Mouse (Mus musculus) intestine, postnatal 0 days (tissue): ENCODE measurements at regions not wholly inside any gene's neighbourhood (a gene's known extent, or its start where the extent isn't known, plus 50 kb on each side); places are given as distances from the start of the nearest gene placed in this dataset.

Experiments used
- ATAC-seq: fragments of 200-750 bp; cut with Nextera tagmentation; 2 replicates; pipeline ENCODE4 v1.8.0; 2017; ENCODE audit warnings: mild to moderate bottlenecking, moderate TSS enrichment, moderate library complexity
- H3K27ac ChIP-seq: fragments of 300-500 bp; sonication (generic); 2 replicates; pipeline ENCODE4 v1.5.1; 2014; ENCODE audit warnings: mild to moderate bottlenecking, low read depth, low read length, moderate library complexity
- H3K27me3 ChIP-seq: fragments of 300-500 bp; sonication (generic); replicated peaks from 2 replicates; pipeline ENCODE4 v1.6.1; 2014; ENCODE audit warnings: low read length, mixed read lengths; ENCODE audit not compliant: control insufficient read depth, insufficient read depth
- H3K36me3 ChIP-seq: fragments of 300-500 bp; sonication (generic); 2 replicates; pipeline ENCODE4 v1.6.1; 2014; ENCODE audit warnings: mild to moderate bottlenecking, moderate library complexity; ENCODE audit not compliant: control insufficient read depth, insufficient read depth
- H3K4me1 ChIP-seq: fragments of 300-500 bp; sonication (generic); replicated peaks from 2 replicates; pipeline ENCODE4 v1.6.1; 2014; ENCODE audit warnings: antibody characterized with exemption, low read length, mixed read lengths; ENCODE audit not compliant: control insufficient read depth, insufficient read depth
- H3K4me2 ChIP-seq: fragments of 300-500 bp; sonication (generic); replicated peaks from 2 replicates; pipeline ENCODE4 v1.6.1; 2014; ENCODE audit warnings: low read depth, mild to moderate bottlenecking, moderate library complexity
- H3K4me3 ChIP-seq: fragments of 300-500 bp; sonication (generic); 2 replicates; pipeline ENCODE4 v1.5.1; 2014; ENCODE audit warnings: low read depth, low read length
- H3K9ac ChIP-seq: fragments of 300-500 bp; sonication (generic); 2 replicates; pipeline ENCODE4 v1.6.1; 2014; ENCODE audit warnings: mild to moderate bottlenecking, low read depth, low read length
- H3K9me3 ChIP-seq: fragments of 300-500 bp; sonication (generic); 2 replicates; pipeline ENCODE4 v1.6.1; 2016; ENCODE audit warnings: mixed run types; ENCODE audit not compliant: control insufficient read depth
- CTCF ChIP-seq: sonication (generic); IDR thresholded peaks from 2 replicates; pipeline ENCODE4 v1.5.1; 2016; ENCODE audit warnings: low read depth, mild to moderate bottlenecking, control low read depth, antibody characterized with exemption, moderate library complexity
- WGBS: fragments of 180-500 bp; shearing (Covaris S2); extraction: QIAGEN DNeasy Blood & Tissue Kit; methylation state at CpG from one replicate; pipeline ENCODE4 v1.1.7; 2014; 5-methylcytosine and 5-hydroxymethylcytosine counted together

DNA sequence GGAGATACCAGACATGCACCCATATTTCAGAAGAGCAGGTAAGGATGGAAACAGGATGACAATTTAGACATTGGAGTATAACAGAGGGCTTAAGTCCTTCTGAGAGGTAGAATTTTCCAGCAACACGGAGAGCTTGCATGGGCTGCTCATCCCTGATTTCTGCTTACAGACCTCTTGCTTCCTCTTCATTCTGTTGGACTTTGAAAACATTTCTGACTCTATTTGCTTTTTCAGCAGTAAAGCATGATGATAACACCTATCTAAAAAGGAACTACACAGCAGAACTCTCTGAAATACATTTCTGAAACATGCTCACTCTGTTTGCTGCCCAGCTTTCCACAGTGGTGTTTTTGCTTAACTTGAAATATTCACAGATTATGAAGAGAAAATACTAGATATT, 176.6 kb upstream of the Igsf10 start:
- no peaks in the 10 kb centered on the region for H3K36me3 ChIP-seq
- H3K9me3 ChIP-seq: no peaks in the 10 kb centered on the region
- TF ChIP-seq CTCF: no peak
- H3K4me1 ChIP-seq: no peaks in the 10 kb centered on the region
- ATAC-seq: no peak
- H3K27me3 ChIP-seq: no peaks in the 10 kb centered on the region
- no peak overlapping the region for H3K9ac ChIP-seq
- H3K4me3 ChIP-seq: no peak overlapping the region
- H3K4me2 ChIP-seq: no peak overlapping the region
- WGBS: 41% methylated on average over 1 of the region's 1 CpGs
- H3K27ac ChIP-seq: no peak overlapping the region

DNA sequence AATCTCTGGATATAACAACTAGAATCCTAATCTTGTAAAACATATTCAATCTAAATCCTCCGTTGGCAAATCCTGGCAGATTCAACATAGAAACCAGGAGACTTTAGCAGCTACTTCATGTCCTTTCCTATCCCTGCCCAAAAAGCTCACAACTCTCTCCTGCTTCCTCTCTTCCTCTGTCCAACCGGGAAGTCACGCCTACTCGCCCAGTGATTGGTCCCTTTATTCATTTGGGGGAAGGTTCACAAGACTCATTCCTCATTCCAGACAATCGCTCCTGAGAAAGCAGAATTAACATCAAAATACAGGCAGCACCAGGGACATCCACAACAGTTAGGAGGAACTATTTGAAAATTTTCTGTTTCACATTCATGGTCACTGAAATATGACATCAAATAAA, 133.9 kb upstream of the Igsf10 start:
- no peaks in the 10 kb centered on the region for H3K27me3 ChIP-seq
- H3K9ac ChIP-seq: no peak overlapping the region
- TF ChIP-seq CTCF: no peak
- H3K36me3 ChIP-seq: no peaks in the 10 kb centered on the region
- 48% methylated on average over 5 of the region's 5 CpGs for WGBS
- H3K4me3 ChIP-seq: no peak overlapping the region
- no peak overlapping the region for H3K4me2 ChIP-seq
- no peak for ATAC-seq
- H3K4me1 ChIP-seq: no peaks in the 10 kb centered on the region
- no peak overlapping the region for H3K27ac ChIP-seq
- no peaks in the 10 kb centered on the region for H3K9me3 ChIP-seq

DNA sequence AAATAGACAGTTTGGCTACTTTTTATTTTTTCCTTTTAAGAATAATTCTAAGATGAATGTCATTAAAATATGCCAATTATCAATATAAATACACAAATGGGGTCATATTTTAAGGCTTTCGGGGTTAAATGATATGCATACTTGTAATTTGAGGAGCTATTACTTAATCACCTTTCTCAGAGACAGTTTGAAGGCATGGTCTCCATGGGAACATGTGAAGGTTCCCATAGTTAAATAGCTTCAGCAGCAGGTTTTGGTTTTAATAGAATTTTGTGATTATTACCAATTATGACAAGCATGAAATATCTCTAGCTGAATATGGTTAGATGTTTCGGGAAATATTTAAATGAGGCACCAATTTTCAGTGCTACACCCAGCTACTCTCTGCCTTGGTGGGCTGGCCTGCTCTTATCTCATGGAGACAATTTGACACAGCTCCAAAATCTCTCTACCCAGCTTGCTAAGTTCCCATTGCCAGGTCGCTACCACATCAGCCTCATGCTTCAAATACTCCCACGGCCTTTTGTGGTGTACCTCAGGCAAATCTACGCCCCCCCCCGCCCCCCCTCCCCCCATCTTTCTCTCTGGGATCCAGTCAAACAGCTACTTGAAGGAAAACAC, 133.4 kb upstream of the Igsf10 start:
- no peak for ATAC-seq

DNA sequence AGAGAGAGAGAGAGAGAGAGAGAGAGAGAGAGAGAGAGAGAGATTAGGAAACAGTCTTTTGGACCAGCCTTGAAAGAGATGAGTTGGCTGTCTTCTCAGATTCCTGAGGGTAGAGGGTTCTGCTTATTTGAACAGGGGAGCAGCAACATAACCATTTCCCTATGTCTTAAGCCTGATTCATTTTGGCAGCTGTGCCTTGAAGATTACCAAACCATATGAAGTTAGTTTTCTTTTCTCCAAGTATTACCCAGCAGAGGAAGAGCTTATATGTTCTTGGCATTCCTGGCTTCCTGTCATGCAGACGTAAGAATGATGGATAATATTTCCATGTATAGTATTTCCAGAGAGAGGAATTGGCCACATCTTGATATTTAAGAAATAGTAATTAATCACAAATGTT, 124.8 kb upstream of the Igsf10 start:
- ATAC-seq: no peak
- no peak overlapping the region for H3K27ac ChIP-seq
- no peaks in the 10 kb centered on the region for H3K4me1 ChIP-seq
- 56% methylated on average over 1 of the region's 1 CpGs for WGBS
- no peaks in the 10 kb centered on the region for H3K27me3 ChIP-seq
- no peaks in the 10 kb centered on the region for H3K9me3 ChIP-seq
- H3K4me3 ChIP-seq: no peak overlapping the region
- TF ChIP-seq CTCF: no peak
- no peaks in the 10 kb centered on the region for H3K36me3 ChIP-seq
- H3K4me2 ChIP-seq: no peak overlapping the region
- no peak overlapping the region for H3K9ac ChIP-seq

More for the DNA sequence above, 133.4 kb upstream of the Igsf10 start:
- Histone ChIP-seq H3K4me3 (no peak overlapping the region), H3K4me2 (no peak overlapping the region), H3K9me3 (no peaks in the 10 kb centered on the region), H3K4me1 (no peaks in the 10 kb centered on the region), H3K27me3 (no peaks in the 10 kb centered on the region), H3K9ac (no peak overlapping the region), H3K36me3 (no peaks in the 10 kb centered on the region), H3K27ac (no peak overlapping the region)
- TF ChIP-seq CTCF: no peak
- WGBS: 57% methylated on average over 6 of the region's 6 CpGs

DNA sequence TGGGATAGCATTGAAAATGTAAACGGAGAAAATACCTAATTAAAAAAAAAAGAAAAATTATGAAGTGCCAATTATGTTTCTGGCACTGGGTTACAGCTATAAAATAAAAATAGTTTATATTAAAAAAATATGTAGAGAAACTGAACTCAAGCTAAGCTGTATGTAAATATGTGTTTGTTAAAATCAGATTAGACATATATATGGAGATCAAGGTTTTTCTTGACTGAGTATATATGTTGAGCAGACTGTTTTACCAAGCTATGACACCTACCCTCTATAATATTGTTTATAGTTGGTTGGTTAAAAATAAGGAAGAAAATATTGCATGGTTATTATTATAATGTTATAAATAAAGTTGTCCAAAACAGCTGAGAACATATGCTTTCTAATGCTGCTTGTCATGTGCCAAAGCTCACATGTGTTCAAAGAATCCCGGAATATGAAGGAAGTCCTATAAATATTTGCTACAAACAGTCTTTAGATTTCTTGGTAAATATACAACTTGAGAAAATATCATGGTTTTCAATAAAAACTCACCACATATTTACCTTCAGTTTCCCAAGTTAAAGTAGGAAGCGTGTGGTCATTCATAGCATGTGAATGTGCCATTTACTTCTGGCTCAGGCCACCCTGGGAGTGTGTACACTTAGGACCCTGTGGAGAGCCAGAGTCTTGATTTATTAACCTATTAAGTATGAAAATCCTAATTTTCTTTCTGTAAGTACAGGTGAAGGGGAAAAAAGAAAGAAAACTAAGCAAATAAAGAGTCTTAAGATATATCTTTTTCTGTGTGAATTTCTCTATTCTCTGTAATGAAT, 118.4 kb upstream of the Igsf10 start:
- Histone ChIP-seq H3K4me1 (no peaks in the 10 kb centered on the region), H3K9ac (no peak overlapping the region), H3K27ac (no peak overlapping the region), H3K4me2 (no peak overlapping the region), H3K4me3 (no peak overlapping the region), H3K27me3 (no peaks in the 10 kb centered on the region), H3K36me3 (no peaks in the 10 kb centered on the region), H3K9me3 (no peaks in the 10 kb centered on the region)
- no peak for TF ChIP-seq CTCF
- ATAC-seq: no peak
- 67% methylated on average over 3 of the region's 3 CpGs for WGBS

DNA sequence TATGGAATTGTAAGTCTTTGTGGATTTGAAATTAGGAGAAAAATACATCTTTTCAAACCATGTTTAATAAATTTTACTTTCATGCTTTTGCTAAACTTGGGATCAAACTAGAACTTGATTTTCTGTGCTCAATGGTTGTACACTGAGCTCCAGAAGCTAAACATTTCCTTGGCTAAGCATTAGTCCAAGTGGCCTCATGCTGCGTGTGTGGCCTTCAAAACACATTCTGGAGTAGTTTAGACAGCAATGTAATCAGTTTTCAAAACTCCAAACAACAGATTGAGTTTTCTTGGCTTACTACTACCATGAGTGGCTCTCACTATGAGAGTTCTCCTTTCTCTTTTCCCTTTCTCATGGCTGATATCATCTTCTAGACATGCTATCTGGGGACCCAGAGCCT, 112.7 kb upstream of the Igsf10 start:
- Histone ChIP-seq H3K36me3 (no peaks in the 10 kb centered on the region), H3K9ac (no peak overlapping the region), H3K4me2 (no peak overlapping the region), H3K4me3 (no peak overlapping the region), H3K9me3 (no peaks in the 10 kb centered on the region), H3K4me1 (no peaks in the 10 kb centered on the region), H3K27me3 (no peaks in the 10 kb centered on the region), H3K27ac (no peak overlapping the region)
- no peak for TF ChIP-seq CTCF
- WGBS: 59% methylated on average over 1 of the region's 1 CpGs
- ATAC-seq: no peak
